Mouse (Mus musculus) CH12.LX (cell line): ENCODE measurements around the gene Jmy. TPM values are rescaled to one million over a fixed set of nuclear protein-coding genes. Genes with fewer than 3 reads are reported as not detected.

Source experiments
- DNase-seq: peaks from one replicate; pipeline ENCODE4 v3.0.0-alpha.2; 2013; ENCODE audit errors: extremely low read depth
- H3K27ac ChIP-seq: 2 replicates; pipeline ENCODE4 v1.5.1; 2012; ENCODE audit warnings: low read depth, mild to moderate bottlenecking, control low read depth, moderate library complexity; ENCODE audit not compliant: insufficient read depth
- H3K27me3 ChIP-seq: replicated peaks from 2 replicates; pipeline ENCODE3; 2012; ENCODE audit warnings: inconsistent platforms
- H3K36me3 ChIP-seq, 2 experiments: replicated peaks in 1 of 2; 2 replicates each; pipeline versions ENCODE3 to v1.6.1; 2012; ENCODE audit warnings: inconsistent platforms in 1 of 2, low read length in 1 of 2, mild to moderate bottlenecking in 1 of 2, mixed read lengths in 1 of 2, moderate library complexity in 1 of 2; ENCODE audit not compliant: control insufficient read depth in 1 of 2, insufficient read depth in 1 of 2
- H3K4me1 ChIP-seq, 2 experiments: 2 replicates each; pipeline ENCODE4 v1.6.1; 2012; ENCODE audit warnings: inconsistent platforms in 1 of 2, moderate library complexity in 1 of 2; ENCODE audit not compliant: insufficient read depth in 2 of 2, control insufficient read depth in 1 of 2
- H3K4me2 ChIP-seq: 2 replicates; pipeline ENCODE4 v1.6.1; 2012; ENCODE audit warnings: low read depth, mild to moderate bottlenecking, control low read depth; ENCODE audit not compliant: poor library complexity, insufficient read depth, severe bottlenecking
- H3K4me3 ChIP-seq, 3 experiments: fragments of 150-350 bp in 1 of 3; sonication (generic) in 1 of 3; replicated peaks in 1 of 3; 2 replicates each; pipeline versions ENCODE3 to v1.5.1; 2011 to 2012; ENCODE audit warnings: low read depth in 2 of 3, low read length in 2 of 3, mild to moderate bottlenecking in 2 of 3, moderate library complexity in 2 of 3, control low read depth in 1 of 3, improper control_type of control experiment in 1 of 3, inconsistent platforms in 1 of 3, mixed read lengths in 1 of 3; ENCODE audit not compliant: poor library complexity in 1 of 3
- H3K79me2 ChIP-seq: replicated peaks from 2 replicates; pipeline ENCODE4 v1.6.1; 2012; ENCODE audit warnings: mild to moderate bottlenecking, moderate library complexity; ENCODE audit not compliant: control insufficient read depth, poor library complexity, insufficient read depth, severe bottlenecking; ENCODE audit errors: extremely low read depth
- H3K9ac ChIP-seq: 2 replicates; pipeline ENCODE4 v1.6.1; 2012; ENCODE audit warnings: low read depth, mild to moderate bottlenecking, control low read depth, moderate library complexity; ENCODE audit not compliant: insufficient read depth
- H3K9me3 ChIP-seq: replicated peaks from 2 replicates; pipeline ENCODE3; 2012; ENCODE audit warnings: low read length, inconsistent platforms, mixed read lengths
- CHD1 ChIP-seq: IDR thresholded peaks from 2 replicates; pipeline ENCODE4 v1.6.1; 2012; ENCODE audit warnings: low read depth, low read length, improper control_type of control experiment, inconsistent platforms
- ELF1 ChIP-seq: IDR thresholded peaks from 2 replicates; pipeline ENCODE4 v1.6.1; 2014; ENCODE audit warnings: low read depth, mild to moderate bottlenecking, inconsistent platforms, low read length, improper control_type of control experiment
- EP300 ChIP-seq: IDR thresholded peaks from 2 replicates; pipeline ENCODE4 v1.6.1; 2011; ENCODE audit warnings: low read length, improper control_type of control experiment
- JUND ChIP-seq: conservative IDR thresholded peaks from 2 replicates; pipeline ENCODE4 v1.6.1; 2011; ENCODE audit warnings: low read depth, low read length, improper control_type of control experiment
- MAX ChIP-seq: IDR thresholded peaks from 2 replicates; pipeline ENCODE4 v1.6.1; 2011; ENCODE audit warnings: low read length, improper control_type of control experiment
- MEF2A ChIP-seq: IDR thresholded peaks from 2 replicates; pipeline ENCODE4 v1.6.1; 2014; ENCODE audit warnings: low read depth, mild to moderate bottlenecking, inconsistent platforms, low read length, improper control_type of control experiment, borderline replicate concordance
- MXI1 ChIP-seq: IDR thresholded peaks from 2 replicates; pipeline ENCODE4 v1.6.1; 2011; ENCODE audit warnings: mild to moderate bottlenecking, low read depth, low read length, improper control_type of control experiment
- MYC ChIP-seq: IDR thresholded peaks from 2 replicates; pipeline ENCODE4 v1.6.1; 2011; ENCODE audit warnings: low read depth, mild to moderate bottlenecking, improper control_type of control experiment, low read length
- NELFE ChIP-seq: IDR thresholded peaks from 2 replicates; pipeline ENCODE4 v1.6.1; 2011; ENCODE audit warnings: low read depth, low read length, improper control_type of control experiment
- NRF1 ChIP-seq: IDR thresholded peaks from 2 replicates; pipeline ENCODE4 v1.6.1; 2014; ENCODE audit warnings: low read depth, mild to moderate bottlenecking, inconsistent platforms, low read length, improper control_type of control experiment, moderate library complexity
- PAX5 ChIP-seq: IDR thresholded peaks from 2 replicates; pipeline ENCODE4 v1.6.1; 2012; ENCODE audit warnings: low read length, inconsistent platforms, mixed read lengths
- POLR2AphosphoS2 ChIP-seq: IDR thresholded peaks from 2 replicates; pipeline ENCODE4 v1.6.1; 2011; ENCODE audit warnings: low read depth, low read length, improper control_type of control experiment
- SIN3A ChIP-seq: IDR thresholded peaks from 2 replicates; pipeline ENCODE4 v1.6.1; 2012; ENCODE audit warnings: low read length, improper control_type of control experiment, inconsistent platforms
- TBP ChIP-seq: conservative IDR thresholded peaks from 2 replicates; pipeline ENCODE4 v1.6.1; 2011; ENCODE audit warnings: low read depth, low read length, improper control_type of control experiment
- USF2 ChIP-seq: conservative IDR thresholded peaks from 2 replicates; pipeline ENCODE4 v1.6.1; 2011; ENCODE audit warnings: low read depth, low read length, improper control_type of control experiment
- ZMIZ1 ChIP-seq: IDR thresholded peaks from 2 replicates; pipeline ENCODE4 v1.6.1; 2012; ENCODE audit warnings: low read depth, mild to moderate bottlenecking, inconsistent platforms, low read length, improper control_type of control experiment
- dilution Hi-C: fragments of 300-500 bp; cut with MboI; formaldehyde crosslinking; loops from 2 replicates; pipeline ENCODE4 v1.14.3; 2020; ENCODE audit warnings: low sequenced_read_pairs; ENCODE audit not compliant: extremely low pct_unique_long_range_greater_than_20kb, extremely low pct_ligation_motif_present
- in situ Hi-C: fragments of 300-500 bp; cut with MboI; formaldehyde crosslinking; loops from 3 replicates; pipeline ENCODE4 v1.14.3; 2019; ENCODE audit warnings: low sequenced_read_pairs, low pct_ligation_motif_present, low pct_unique_long_range_greater_than_20kb, mixed read lengths
- polyA plus RNA-seq: library from polyadenylated mRNA; unstranded; fragments of >175 nt; gene quantifications from 2 replicates; pipeline ENCODE4 v1.2.1, GENCODE M21; 2012; ENCODE audit warnings: low read depth; ENCODE audit not compliant: insufficient read length
- total RNA-seq, 2 experiments: library from RNA; depleted of rRNA; stranded (reverse); fragments of 300-350 nt in 1 of 2; fragments of >200 nt in 1 of 2; gene quantifications; 2 replicates each; pipeline ENCODE4 v1.2.3; 2012 to 2014

Jmy gene
- total and polyA plus RNA-seq, 3 experiments = 2.4 to 3.3 (median 3.3) TPM

DNA sequence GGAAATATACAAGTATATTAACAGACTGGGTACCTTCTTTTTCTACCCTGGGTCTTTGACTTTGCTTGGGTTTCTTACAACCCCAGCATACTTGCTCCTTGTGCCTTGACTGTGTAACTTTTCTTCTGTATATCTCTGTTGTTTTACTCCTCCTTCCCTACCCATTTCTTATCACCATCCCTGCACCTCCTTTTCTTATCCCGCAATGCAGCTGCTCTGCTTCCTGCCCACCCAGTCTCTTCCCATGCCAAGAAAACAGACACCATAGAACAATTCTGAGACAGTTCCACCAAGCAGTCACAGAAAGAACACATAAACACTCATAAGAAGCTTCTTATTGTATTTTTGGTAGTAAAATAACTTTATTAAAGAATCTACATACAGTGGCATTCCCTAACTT, 118.3 kb downstream of the Jmy start:
- DNase-seq = no peak
- TF ChIP-seq EP300 = no peak
- no peak for TF ChIP-seq MEF2A
- TF ChIP-seq SIN3A = no peak
- TF ChIP-seq NELFE = no peak
- no peak for TF ChIP-seq CHD1
- Histone ChIP-seq H3K27me3 (no peaks in the 10 kb centered on the region), H3K4me1 (peaks cover 0 to 6% of the 10 kb centered on the region in 2 experiments; a peak in 1 of 4 replicates), H3K9ac (no peak overlapping the region), H3K27ac (no peak overlapping the region), H3K36me3 (peaks cover 0 to 2% of the 10 kb centered on the region in 2 experiments), H3K4me2 (no peak overlapping the region), H3K9me3 (no peaks in the 10 kb centered on the region), H3K4me3 (no peak overlapping the region), H3K79me2 (no peaks in the 10 kb centered on the region)
- dilution Hi-C loops (no loop called here), in situ Hi-C loops (no loop called here)

GRCm38 (mm10) chr13:93380399-93381063, 119.1 kb downstream of the Jmy start:
- H3K9ac ChIP-seq = no peak overlapping the region
- no peaks in the 10 kb centered on the region for H3K9me3 ChIP-seq
- no peak overlapping the region for H3K4me3 ChIP-seq
- no peak overlapping the region for H3K4me2 ChIP-seq
- no peak overlapping the region for H3K27ac ChIP-seq
- no peak for DNase-seq
- no peaks in the 10 kb centered on the region for H3K79me2 ChIP-seq
- H3K4me1 ChIP-seq = peaks cover 0 to 6% of the 10 kb centered on the region in 2 experiments; a peak in 1 of 4 replicates
- no peaks in the 10 kb centered on the region for H3K27me3 ChIP-seq
- in situ Hi-C loops = no loop called here
- dilution Hi-C loops = no loop called here
- TF ChIP-seq MXI1 = no peak
- no peak for TF ChIP-seq ELF1
- no peak for TF ChIP-seq MYC
- TF ChIP-seq TBP = no peak
- no peak for TF ChIP-seq EP300
- TF ChIP-seq JUND = no peak
- TF ChIP-seq NRF1 = no peak
- TF ChIP-seq MAX = no peak
- no peak for TF ChIP-seq USF2
- TF ChIP-seq PAX5 = no peak
- no peak for TF ChIP-seq POLR2AphosphoS2
- no peak for TF ChIP-seq SIN3A
- no peak for TF ChIP-seq ZMIZ1
- TF ChIP-seq, all 38 proteins: peak for 0
- peaks cover 0 to 2% of the 10 kb centered on the region in 2 experiments for H3K36me3 ChIP-seq

Other genes with a start within 250 kb of the Jmy start
- gene Homer1, start 200.2 kb downstream of the Jmy start, total RNA-seq (2012; rRNA removed) = 16.2 and 16.4 TPM in 2 replicates
- gene Homer1, start 200.2 kb downstream of the Jmy start, total RNA-seq (2014; rRNA removed) = 32.2 and 35.7 TPM in 2 replicates
- gene Homer1, start 200.2 kb downstream of the Jmy start, polyA plus RNA-seq = 12.6 and 14.6 TPM in 2 replicates
- gene Bhmt, start 138.2 kb upstream of the Jmy start, total RNA-seq (2012; rRNA removed) = not detected in 2 replicates
- not detected in 2 replicates for gene Bhmt, start 138.2 kb upstream of the Jmy start, total RNA-seq (2014; rRNA removed)
- not detected in 2 replicates for gene Bhmt, start 138.2 kb upstream of the Jmy start, polyA plus RNA-seq
- gene Bhmt2, start 174.5 kb upstream of the Jmy start, total RNA-seq (2012; rRNA removed) = not detected in 2 replicates
- not detected in 2 replicates for gene Bhmt2, start 174.5 kb upstream of the Jmy start, total RNA-seq (2014; rRNA removed)
- gene Bhmt2, start 174.5 kb upstream of the Jmy start, polyA plus RNA-seq = not detected in 2 replicates
- gene Dmgdh, start 174.6 kb upstream of the Jmy start, total RNA-seq (2012; rRNA removed) = not detected in 2 replicates
- gene Dmgdh, start 174.6 kb upstream of the Jmy start, total RNA-seq (2014; rRNA removed) = 0.14 and 0.20 TPM in 2 replicates
- 0.19 and 0.27 TPM in 2 replicates for gene Dmgdh, start 174.6 kb upstream of the Jmy start, polyA plus RNA-seq